Mouse (Mus musculus) embryonic facial prominence, embryonic 14.5 days (tissue): ENCODE results near the gene Pde6d. TPM values are rescaled to one million over a fixed set of nuclear protein-coding genes. Genes with fewer than 3 reads are reported as not detected.
"Not testable (repeated sequence)": the region's sequence is repeated elsewhere in the genome, so short reads cannot be mapped to it uniquely, and the experiment has no call there.

Experiments
- ATAC-seq: fragments of 200-750 bp; cut with Nextera tagmentation; 2 replicates; pipeline ENCODE4 v1.8.0; 2017; ENCODE audit warnings: low read depth, moderate number of reproducible peaks, moderate TSS enrichment
- DNase-seq: peaks from one replicate; pipeline ENCODE4 v3.0.0-alpha.2; 2015; ENCODE audit warnings: low spot score
- H3K27ac ChIP-seq: fragments of 300-500 bp; sonication (generic); replicated peaks from 2 replicates; pipeline ENCODE4 v1.5.1; 2014; ENCODE audit warnings: low read depth, mild to moderate bottlenecking, low read length, moderate library complexity
- H3K27me3 ChIP-seq: fragments of 300-500 bp; sonication (generic); replicated peaks from 2 replicates; pipeline ENCODE4 v1.6.1; 2014; ENCODE audit warnings: low read length; ENCODE audit not compliant: control insufficient read depth, insufficient read depth
- H3K36me3 ChIP-seq: fragments of 300-500 bp; sonication (generic); 2 replicates; pipeline ENCODE4 v1.6.1; 2014; ENCODE audit warnings: low read length, mixed read lengths; ENCODE audit not compliant: control insufficient read depth, insufficient read depth
- H3K4me1 ChIP-seq: fragments of 300-500 bp; sonication (generic); 2 replicates; pipeline ENCODE4 v1.6.1; 2014; ENCODE audit warnings: antibody characterized with exemption, low read length; ENCODE audit not compliant: control insufficient read depth, insufficient read depth
- H3K4me2 ChIP-seq: fragments of 300-500 bp; sonication (generic); 2 replicates; pipeline ENCODE4 v1.6.1; 2014; ENCODE audit warnings: low read depth, mild to moderate bottlenecking, low read length, moderate library complexity, mixed read lengths
- H3K4me3 ChIP-seq: fragments of 300-500 bp; sonication (generic); 2 replicates; pipeline ENCODE4 v1.5.1; 2014; ENCODE audit warnings: low read depth, mild to moderate bottlenecking, low read length
- H3K9ac ChIP-seq: fragments of 300-500 bp; sonication (generic); 2 replicates; pipeline ENCODE4 v1.6.1; 2014; ENCODE audit warnings: low read depth, mild to moderate bottlenecking, low read length, moderate library complexity, mixed read lengths
- H3K9me3 ChIP-seq: fragments of 300-500 bp; sonication (generic); 2 replicates; pipeline ENCODE4 v1.6.1; 2016; ENCODE audit warnings: low read length; ENCODE audit not compliant: control insufficient read depth
- WGBS: fragments of 180-500 bp; shearing (Covaris S2); extraction: QIAGEN DNeasy Blood & Tissue Kit; methylation state at CpG from one replicate; pipeline ENCODE4 v1.1.7; 2014; 5-methylcytosine and 5-hydroxymethylcytosine counted together
- polyA plus RNA-seq: library from polyadenylated mRNA; unstranded; fragments of >200 nt; fragmentation: Nextera tagmentation; extraction: Ambion mirVana; gene quantifications from 2 replicates; pipeline ENCODE4 v1.2.1, GENCODE M21; 2014

Pde6d gene
- polyA plus RNA-seq, 1 experiment from 2014 or later: 55.8 TPM

DNA sequence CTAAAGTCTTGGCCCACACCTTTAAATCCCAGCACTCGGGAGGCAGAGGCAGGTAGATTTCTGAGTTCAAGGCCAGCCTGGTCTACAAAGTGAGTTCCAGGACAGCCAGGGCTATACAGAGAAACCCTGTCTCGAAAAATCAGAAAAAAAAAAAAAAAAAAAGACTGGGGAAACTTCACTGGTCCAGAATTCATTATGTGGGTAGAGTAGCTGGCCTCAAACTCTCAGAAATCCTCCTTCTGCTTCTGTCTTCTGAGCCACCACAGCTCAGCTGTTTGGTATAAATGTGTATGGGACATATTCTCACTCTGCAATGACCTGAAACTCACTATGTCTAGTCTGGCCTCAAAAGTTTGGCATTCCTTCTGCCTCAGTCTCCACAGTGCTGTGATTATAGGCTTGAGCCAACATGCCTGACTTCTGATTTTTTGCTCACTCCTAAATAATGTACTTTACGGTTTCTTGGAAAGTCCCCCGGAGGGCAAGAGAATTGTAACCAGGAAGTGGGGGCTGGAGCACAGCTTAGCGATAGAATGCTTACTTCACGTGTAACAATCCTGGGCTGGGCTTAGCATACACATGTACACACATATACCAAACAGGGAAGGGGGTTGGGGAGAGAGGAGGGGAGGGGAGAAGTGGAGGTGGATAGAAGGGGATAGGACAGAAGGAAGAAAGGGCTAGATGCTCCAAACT is 66.6 kb downstream of the Pde6d start:
- Histone ChIP-seq H3K4me1 (0 out of 2 replicates have a peak, but pooled peaks cover 3% of the 10 kb centered on the region), H3K27ac (peak overlapping the region; percentile 21; the same call in 1 of the 2 replicates), H3K27me3 (no peaks in the 10 kb centered on the region), H3K9ac (peak overlapping the region; percentile 37; the same call in 1 of the 2 replicates), H3K4me3 (no peak overlapping the region), H3K4me2 (no peak overlapping the region), H3K9me3 (no peaks in the 10 kb centered on the region), H3K36me3 (no peaks in the 10 kb centered on the region)
- ATAC-seq: 0 out of 2 replicates have a peak, but pooled peaks have one; percentile 7
- peak; percentile 71 for DNase-seq
- WGBS: 50% methylated on average over 6 of the region's 6 CpGs

DNA sequence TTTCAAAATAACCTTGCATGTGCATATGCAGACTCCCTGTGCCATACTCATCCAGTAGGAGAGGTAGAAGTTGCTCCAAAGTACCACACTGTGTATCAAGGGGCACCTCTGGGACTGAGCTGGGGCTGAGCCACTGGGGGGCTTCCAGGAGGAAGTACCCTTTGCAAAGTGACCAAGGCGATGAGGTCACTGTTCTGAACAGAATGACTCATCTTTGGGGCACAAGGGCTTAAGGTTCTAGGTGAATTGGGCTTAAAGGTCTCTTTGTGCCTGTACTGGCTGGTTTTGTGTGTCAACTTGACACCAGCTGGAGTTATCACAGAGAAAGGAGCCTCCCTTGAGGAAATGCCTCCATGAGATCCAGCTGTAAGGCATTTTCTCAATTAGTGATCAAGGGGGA is 69.4 kb downstream of the Pde6d start:
- not testable (repeated sequence) for H3K27ac ChIP-seq, H3K4me2 ChIP-seq, DNase-seq

DNA sequence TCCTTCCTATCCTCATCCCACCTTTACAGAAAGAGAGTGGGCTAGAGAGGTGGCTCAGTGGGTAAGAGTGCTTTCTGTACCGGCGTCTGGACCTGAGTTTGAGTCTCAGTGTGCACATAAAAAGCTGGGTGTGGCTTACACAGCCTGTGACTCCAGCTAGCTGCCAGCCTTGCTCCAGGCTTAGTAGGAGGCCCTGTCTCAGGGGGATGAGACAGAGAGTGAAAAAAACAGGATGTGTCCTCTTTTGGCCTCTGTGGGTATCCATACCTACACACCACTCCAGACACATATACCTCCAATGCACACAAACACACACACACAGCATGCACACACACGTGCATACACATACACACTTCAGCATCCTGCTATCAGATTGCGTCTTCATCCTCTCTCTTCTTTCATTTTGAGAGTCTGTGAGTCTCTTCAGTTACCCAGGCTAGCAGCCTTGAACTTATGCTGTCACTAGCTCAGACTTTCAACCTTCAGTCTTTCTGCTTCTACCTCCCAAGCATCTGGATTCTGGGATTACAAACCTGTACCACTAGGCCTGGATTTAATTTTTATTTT is 70.2 kb downstream of the Pde6d start:
- H3K9ac ChIP-seq: no peak overlapping the region
- H3K27me3 ChIP-seq: no peaks in the 10 kb centered on the region
- ATAC-seq (peak; percentile 30; the same call in 1 of the 2 replicates), DNase-seq (no peak)
- H3K4me2 ChIP-seq: no peak overlapping the region
- no peaks in the 10 kb centered on the region for H3K36me3 ChIP-seq
- H3K9me3 ChIP-seq: no peaks in the 10 kb centered on the region
- H3K4me3 ChIP-seq: no peak overlapping the region
- WGBS: 66% methylated on average over 4 of the region's 4 CpGs
- peaks cover 10% of the 10 kb centered on the region; the same call in 1 of the 2 replicates for H3K4me1 ChIP-seq
- H3K27ac ChIP-seq: no peak overlapping the region

More for the DNA sequence above, 69.4 kb downstream of the Pde6d start:
- WGBS: 54% methylated on average over 1 of the region's 1 CpGs
- not testable (repeated sequence) for H3K9me3 ChIP-seq, H3K36me3 ChIP-seq, H3K9ac ChIP-seq, ATAC-seq, H3K27me3 ChIP-seq, H3K4me3 ChIP-seq
- peaks cover 10% of the 10 kb centered on the region; the same call in 1 of the 2 replicates for H3K4me1 ChIP-seq

DNA sequence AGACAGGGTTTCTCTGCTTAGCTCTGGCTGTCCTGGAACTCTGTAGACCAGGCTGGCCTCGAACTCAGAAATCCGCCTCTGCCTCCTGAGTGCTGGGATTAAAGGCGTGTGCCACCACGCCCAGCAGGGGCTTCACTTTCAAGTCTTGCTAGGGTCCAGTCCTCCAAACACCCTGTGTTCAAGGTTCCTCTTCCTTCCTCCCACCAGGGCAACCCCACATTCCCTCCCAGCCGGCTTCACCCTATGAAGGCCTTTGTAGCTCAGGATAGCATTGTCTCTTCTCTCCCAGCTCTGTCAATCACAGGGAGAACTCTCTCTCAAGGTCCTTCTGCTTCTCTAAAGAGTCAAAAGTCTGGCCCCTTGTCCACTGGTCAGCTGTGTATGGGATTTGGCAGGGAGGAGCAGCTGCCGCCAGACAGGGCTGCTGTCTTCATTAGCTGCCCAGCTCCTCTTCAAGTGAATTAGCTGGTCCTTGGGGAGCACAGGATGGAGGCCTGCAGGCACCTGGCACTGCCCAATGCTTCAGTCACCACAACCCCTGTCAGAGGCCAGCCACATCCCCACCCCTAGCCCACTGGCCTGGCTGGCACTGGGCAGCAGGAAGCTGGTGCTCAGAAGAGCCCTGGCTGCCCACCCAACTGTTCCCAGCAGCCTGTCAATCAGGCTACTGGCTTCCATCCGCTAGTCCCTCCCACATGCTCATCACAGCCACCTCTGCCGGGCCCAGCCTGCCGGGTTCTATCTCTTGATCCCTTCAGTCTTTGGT is 71.6 kb downstream of the Pde6d start:
- ATAC-seq (no peak), DNase-seq (no peak)

DNA sequence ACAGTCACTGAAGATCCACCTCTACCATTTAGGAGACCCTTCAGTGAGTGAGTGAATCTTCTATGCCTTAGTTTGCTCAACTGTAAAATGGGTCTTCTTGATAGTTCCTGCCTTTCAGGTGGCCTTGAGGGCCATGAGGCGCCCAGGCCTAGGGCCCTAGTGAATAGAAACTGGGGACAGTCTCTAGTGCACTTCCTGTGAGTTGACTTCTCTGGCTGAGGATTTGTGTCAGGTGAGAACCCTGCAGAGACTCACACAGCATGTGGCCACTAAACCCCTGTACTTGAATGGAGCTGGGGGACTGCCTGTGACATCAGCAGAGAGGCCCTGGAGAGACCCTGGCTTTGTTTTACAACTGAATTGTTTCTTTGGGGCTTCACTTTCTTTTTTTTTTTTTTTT is 72.2 kb downstream of the Pde6d start:
- ATAC-seq (no peak), DNase-seq (no peak)
- no peak overlapping the region for H3K27ac ChIP-seq
- no peaks in the 10 kb centered on the region for H3K27me3 ChIP-seq
- no peak overlapping the region for H3K9ac ChIP-seq
- H3K36me3 ChIP-seq: no peaks in the 10 kb centered on the region
- WGBS: 86% methylated on average over 1 of the region's 1 CpGs
- H3K4me2 ChIP-seq: no peak overlapping the region
- no peaks in the 10 kb centered on the region for H3K9me3 ChIP-seq
- peaks cover 15% of the 10 kb centered on the region for H3K4me1 ChIP-seq
- H3K4me3 ChIP-seq: no peak overlapping the region

More for the DNA sequence above, 71.6 kb downstream of the Pde6d start:
- Histone ChIP-seq H3K27me3 (no peaks in the 10 kb centered on the region), H3K9me3 (no peaks in the 10 kb centered on the region), H3K27ac (no peak overlapping the region; the same call in 1 of the 2 replicates), H3K4me3 (no peak overlapping the region), H3K4me1 (peaks cover 10% of the 10 kb centered on the region; the same call in 1 of the 2 replicates), H3K9ac (0 out of 2 replicates have a peak overlapping the region, but pooled peaks have one; percentile 22), H3K36me3 (no peaks in the 10 kb centered on the region), H3K4me2 (no peak overlapping the region)
- WGBS: 63% methylated on average over 9 of the region's 9 CpGs

DNA sequence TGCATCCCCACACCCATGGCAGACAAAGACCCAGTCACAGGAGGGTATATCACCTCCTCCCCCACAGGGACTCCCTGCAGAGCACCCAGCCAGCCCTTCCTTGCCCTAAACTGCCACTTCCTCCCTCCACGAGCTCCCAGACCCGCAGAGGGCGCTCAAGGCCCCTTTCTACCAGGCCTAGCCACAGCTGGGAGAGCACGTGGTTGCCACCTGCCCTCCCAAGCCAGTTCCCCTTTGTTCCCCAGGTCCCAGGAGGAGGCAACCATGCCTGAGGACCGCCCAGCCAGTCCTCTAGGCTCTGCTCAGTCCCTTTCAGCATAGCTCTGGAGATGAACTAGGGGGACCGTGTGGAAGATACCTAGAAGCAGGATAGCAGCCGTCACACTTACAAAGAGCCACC is 73.0 kb downstream of the Pde6d start:
- Histone ChIP-seq H3K4me3 (no peak overlapping the region), H3K9ac (no peak overlapping the region), H3K27ac (peak overlapping the region; percentile 50), H3K36me3 (no peaks in the 10 kb centered on the region), H3K4me1 (peaks cover 23% of the 10 kb centered on the region), H3K9me3 (no peaks in the 10 kb centered on the region), H3K4me2 (no peak overlapping the region), H3K27me3 (no peaks in the 10 kb centered on the region)
- ATAC-seq: peak; percentile 80
- WGBS: 8% methylated on average over 7 of the region's 7 CpGs
- peak; percentile 92 for DNase-seq

DNA sequence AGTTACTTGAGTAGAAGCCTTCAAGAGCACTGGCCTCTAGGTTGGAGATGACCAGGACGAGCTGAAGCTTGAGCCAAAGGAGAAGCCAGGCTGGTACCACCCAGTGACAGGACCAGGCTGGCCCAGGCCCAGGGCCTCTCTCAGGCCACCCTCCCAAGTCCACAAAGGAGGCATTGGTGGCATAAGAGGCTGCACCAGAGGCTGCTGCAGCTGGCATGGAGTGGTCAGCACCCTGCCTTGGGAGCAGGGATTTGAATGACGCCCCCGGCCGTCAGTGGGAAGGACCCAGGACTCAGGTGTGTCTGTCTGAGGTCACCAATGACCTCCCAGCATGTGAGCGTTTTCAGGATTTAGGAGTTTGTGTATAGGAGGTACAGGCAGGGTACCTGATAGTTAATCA is 74.6 kb downstream of the Pde6d start:
- ATAC-seq (no peak), DNase-seq (no peak)
- H3K36me3 ChIP-seq: no peaks in the 10 kb centered on the region
- no peak overlapping the region for H3K4me3 ChIP-seq
- WGBS: 80% methylated on average over 5 of the region's 5 CpGs
- H3K9ac ChIP-seq: no peak overlapping the region
- H3K9me3 ChIP-seq: no peaks in the 10 kb centered on the region
- H3K27me3 ChIP-seq: no peaks in the 10 kb centered on the region
- no peak overlapping the region for H3K27ac ChIP-seq
- no peak overlapping the region for H3K4me2 ChIP-seq
- H3K4me1 ChIP-seq: peaks cover 28% of the 10 kb centered on the region

DNA sequence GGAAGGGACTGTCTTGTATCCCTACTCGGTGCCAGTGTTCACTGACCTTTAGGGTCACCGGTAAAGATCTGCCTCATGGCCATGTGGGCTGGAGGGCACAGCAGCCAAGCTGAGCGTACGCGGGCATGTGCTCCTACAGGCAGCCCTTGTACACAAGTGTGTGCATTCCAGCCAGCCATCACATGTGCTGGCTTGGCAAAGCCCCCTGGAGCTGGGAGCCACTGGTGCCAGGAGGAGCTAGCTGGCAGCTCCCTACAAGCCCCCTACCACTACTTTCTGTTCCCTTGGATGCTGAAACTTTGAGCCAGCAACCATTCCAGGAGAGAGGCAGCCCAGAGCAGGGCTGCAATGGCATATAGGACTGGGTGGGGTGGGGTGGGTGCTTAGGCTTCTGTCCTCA is 76.0 kb downstream of the Pde6d start:
- Histone ChIP-seq H3K4me2 (no peak overlapping the region), H3K27me3 (no peaks in the 10 kb centered on the region), H3K9ac (no peak overlapping the region), H3K4me1 (peaks cover 33% of the 10 kb centered on the region), H3K9me3 (no peaks in the 10 kb centered on the region), H3K27ac (no peak overlapping the region), H3K36me3 (no peaks in the 10 kb centered on the region), H3K4me3 (no peak overlapping the region)
- no peak for ATAC-seq
- 87% methylated on average over 5 of the region's 5 CpGs for WGBS
- DNase-seq: no peak
